Mouse (Mus musculus): ENCODE measurements at regions not wholly inside any gene's neighbourhood (a gene's known extent, or its start where the extent isn't known, plus 50 kb on each side); places are given as distances from the start of the nearest gene placed in this dataset.
"Not testable (repeated sequence)": the region's sequence is repeated elsewhere in the genome, so short reads cannot be mapped to it uniquely, and the experiment has no call there.

DNA sequence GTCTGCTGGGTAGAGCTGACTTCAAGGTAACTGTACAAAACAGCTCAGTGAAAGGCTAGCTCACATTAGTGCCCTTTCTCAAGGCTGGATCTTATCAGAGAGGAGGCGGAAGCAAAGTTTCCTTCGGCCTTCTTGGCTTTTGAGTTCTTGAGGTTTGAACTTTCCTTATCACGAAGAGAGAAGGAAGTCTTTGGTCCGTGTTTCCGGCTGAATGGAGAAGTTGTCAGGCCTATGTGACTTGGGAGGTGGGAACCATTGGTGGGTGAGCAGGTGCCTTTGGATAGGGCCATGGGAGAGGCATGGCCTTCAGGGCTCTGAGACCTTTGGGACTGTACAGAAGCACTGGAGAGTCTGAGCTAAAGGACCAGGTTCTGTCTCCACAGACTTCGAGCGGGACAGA, 128.1 kb upstream of the Haao start:
- no peak overlapping the region for H3K4me3 ChIP-seq (ENCODE audit: insufficient read depth, low read length)
- no peaks in the 10 kb centered on the region; the same call in none of the 2 replicates for H3K4me1 ChIP-seq (ENCODE audit: control insufficient read depth, insufficient read depth, low read length)
- H3K27ac ChIP-seq (ENCODE audit: insufficient read depth, low read depth, low read length), result no peak overlapping the region
- TF ChIP-seq POLR2A (IDR thresholded peaks at IDR 0.05; ENCODE audit: borderline replicate concordance, low read depth, low read length), result no peak
- TF ChIP-seq CTCF (IDR thresholded peaks at IDR 0.05; ENCODE audit: low read depth, low read length), result no peak

DNA sequence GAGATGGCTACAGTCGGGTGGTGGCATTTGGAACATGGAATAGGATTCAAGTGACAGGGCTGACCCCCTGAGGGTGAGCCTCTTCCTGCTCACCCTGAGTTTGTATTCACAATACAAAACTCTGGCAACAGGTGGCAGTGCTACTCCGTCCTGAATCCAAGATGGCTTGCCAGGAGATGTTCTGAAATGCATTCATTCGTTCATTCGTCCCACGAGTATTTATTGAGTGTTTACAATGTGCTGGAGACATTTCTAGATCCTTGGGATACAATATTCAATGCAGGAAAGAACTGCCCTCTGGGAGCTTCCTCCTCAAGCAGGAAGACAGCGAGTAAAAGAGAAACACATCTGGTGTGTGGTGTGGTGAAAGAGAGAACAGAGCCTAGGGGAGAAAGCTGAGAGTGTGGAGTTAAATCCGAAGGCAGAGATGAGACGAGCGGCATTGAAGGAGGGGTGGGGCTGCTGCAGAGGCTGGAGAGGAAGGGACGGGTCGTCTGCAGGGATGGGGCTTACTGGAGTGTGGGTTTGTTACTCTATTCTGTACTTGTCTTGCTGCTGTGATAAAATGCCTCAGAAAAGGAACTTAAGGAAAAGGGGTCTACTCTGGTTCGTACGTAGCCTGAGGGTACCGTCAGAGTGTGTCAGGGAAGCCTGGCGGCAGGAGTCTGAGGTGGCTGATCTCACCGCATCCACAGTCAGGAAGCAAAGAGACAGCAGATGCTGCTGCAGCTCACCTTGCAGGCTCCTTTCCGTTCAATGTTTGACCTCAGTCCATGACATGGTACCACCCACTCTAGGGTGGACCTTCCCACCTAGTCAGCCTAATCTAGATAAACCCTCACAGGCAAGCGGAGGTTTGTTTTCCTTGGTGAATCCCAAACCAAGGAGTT, 125.9 kb upstream of the Haao start:
- no peaks in the 10 kb centered on the region; the same call in none of the 2 replicates for H3K4me1 ChIP-seq (ENCODE audit: control insufficient read depth, insufficient read depth, low read length)
- no peak overlapping the region for H3K27ac ChIP-seq (ENCODE audit: insufficient read depth, low read depth, low read length)
- TF ChIP-seq POLR2A (IDR thresholded peaks at IDR 0.05; ENCODE audit: borderline replicate concordance, low read depth, low read length), result no peak
- no peak for TF ChIP-seq CTCF (IDR thresholded peaks at IDR 0.05; ENCODE audit: low read depth, low read length)
- peak overlapping the region; percentile 27 for H3K4me3 ChIP-seq (ENCODE audit: insufficient read depth, low read length)

DNA sequence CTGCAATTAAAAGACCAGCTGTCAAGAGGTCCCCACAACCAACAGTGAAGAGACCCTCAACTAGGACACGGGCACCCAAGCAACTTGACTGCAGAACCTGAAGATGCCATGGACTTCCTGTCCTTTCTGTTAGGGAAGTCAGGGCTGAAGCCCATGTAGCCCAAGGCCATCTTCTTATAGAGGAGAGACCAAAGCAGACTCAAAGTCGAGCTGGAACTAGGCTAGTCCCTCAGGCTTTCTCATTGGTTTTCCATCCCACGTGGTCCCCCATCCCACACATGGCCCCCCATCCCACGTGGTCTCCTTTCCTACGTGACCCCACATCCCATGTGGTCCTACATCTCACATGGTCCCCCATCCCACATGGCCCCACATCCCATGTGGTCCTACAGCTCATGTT, 125.1 kb upstream of the Haao start:
- Histone ChIP-seq H3K27ac (ENCODE audit: insufficient read depth, low read depth, low read length) (no peak overlapping the region), H3K4me3 (ENCODE audit: insufficient read depth, low read length) (no peak overlapping the region), H3K4me1 (ENCODE audit: control insufficient read depth, insufficient read depth, low read length) (no peaks in the 10 kb centered on the region; the same call in none of the 2 replicates)
- TF ChIP-seq POLR2A (IDR thresholded peaks at IDR 0.05; ENCODE audit: borderline replicate concordance, low read depth, low read length) (no peak), CTCF (IDR thresholded peaks at IDR 0.05; ENCODE audit: low read depth, low read length) (no peak)

- H3K27ac ChIP-seq (ENCODE audit: insufficient read depth, low read depth, low read length), result no peak overlapping the region
- TF ChIP-seq POLR2A (IDR thresholded peaks at IDR 0.05; ENCODE audit: borderline replicate concordance, low read depth, low read length) (no peak), CTCF (IDR thresholded peaks at IDR 0.05; ENCODE audit: low read depth, low read length) (no peak)
- H3K4me3 ChIP-seq (ENCODE audit: insufficient read depth, low read length), result no peak overlapping the region
- no peaks in the 10 kb centered on the region; the same call in none of the 2 replicates for H3K4me1 ChIP-seq (ENCODE audit: control insufficient read depth, insufficient read depth, low read length)
These were observed 124.7 kb upstream of the Haao start for GRCm38 (mm10) chr17:83972470-83972869.

- Histone ChIP-seq H3K4me1 (ENCODE audit: control insufficient read depth, insufficient read depth, low read length) (no peaks in the 10 kb centered on the region; the same call in none of the 2 replicates), H3K27ac (ENCODE audit: insufficient read depth, low read depth, low read length) (no peak overlapping the region)
- TF ChIP-seq POLR2A (IDR thresholded peaks at IDR 0.05; ENCODE audit: borderline replicate concordance, low read depth, low read length) (no peak), CTCF (IDR thresholded peaks at IDR 0.05; ENCODE audit: low read depth, low read length) (no peak)
These were observed 124.3 kb upstream of the Haao start for GRCm38 (mm10) chr17:83972026-83972425.

GRCm38 (mm10) chr17:83969407-83969826, 121.7 kb upstream of the Haao start:
- TF ChIP-seq POLR2A (IDR thresholded peaks at IDR 0.05; ENCODE audit: borderline replicate concordance, low read depth, low read length) (no peak), CTCF (IDR thresholded peaks at IDR 0.05; ENCODE audit: low read depth, low read length) (no peak)
- H3K4me1 ChIP-seq (ENCODE audit: control insufficient read depth, insufficient read depth, low read length), result no peaks in the 10 kb centered on the region; the same call in 1 of the 2 replicates
- no peak overlapping the region for H3K4me3 ChIP-seq (ENCODE audit: insufficient read depth, low read length)
- no peak overlapping the region for H3K27ac ChIP-seq (ENCODE audit: insufficient read depth, low read depth, low read length)

More at GRCm38 (mm10) chr17:83972026-83972425, 124.3 kb upstream of the Haao start:
- no peak overlapping the region for H3K4me3 ChIP-seq (ENCODE audit: insufficient read depth, low read length)

DNA sequence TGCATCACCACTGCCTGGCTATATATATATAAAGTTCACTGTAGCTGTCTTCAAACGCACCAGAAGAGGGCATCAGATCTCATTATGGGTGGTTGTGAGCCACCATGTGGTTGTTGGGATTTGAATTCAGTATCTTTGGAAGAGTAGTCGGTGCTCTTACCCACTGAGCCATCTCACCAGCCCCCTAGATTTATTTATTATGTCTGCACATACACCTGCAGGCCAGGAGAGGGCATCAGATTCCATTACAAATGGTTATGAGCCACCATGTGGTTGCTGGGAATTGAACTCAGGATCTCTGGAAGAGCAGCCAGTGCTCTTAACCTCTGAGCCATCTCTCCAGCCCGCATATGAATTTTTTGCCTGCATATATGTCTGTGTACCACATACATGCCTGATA, 120.4 kb upstream of the Haao start:
- H3K4me3 ChIP-seq (ENCODE audit: insufficient read depth, low read length); H3K4me1 ChIP-seq (ENCODE audit: control insufficient read depth, insufficient read depth, low read length); H3K27ac ChIP-seq (ENCODE audit: insufficient read depth, low read depth, low read length): not testable (repeated sequence)

DNA sequence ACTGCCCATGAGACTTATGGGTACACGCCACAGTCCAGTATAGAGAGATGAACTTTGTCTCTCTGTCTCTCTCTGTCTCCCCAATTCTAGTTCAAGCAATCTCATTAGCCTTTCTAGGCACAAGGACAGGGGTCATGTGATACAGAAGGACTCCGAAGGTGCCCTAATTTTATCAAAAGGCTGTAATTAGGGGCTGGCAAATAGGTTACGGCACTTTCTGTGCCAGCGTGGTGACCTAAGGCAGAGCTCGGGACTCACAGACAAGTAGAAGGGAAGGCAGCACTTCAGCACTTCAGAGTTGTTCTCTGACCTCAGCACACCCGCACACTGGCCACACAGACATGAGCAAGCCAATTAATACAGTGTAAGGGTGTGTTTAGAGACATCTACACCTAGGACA, 119.2 kb upstream of the Haao start:
- H3K4me3 ChIP-seq (ENCODE audit: insufficient read depth, low read length), result no peak overlapping the region
- no peak overlapping the region for H3K27ac ChIP-seq (ENCODE audit: insufficient read depth, low read depth, low read length)
- H3K4me1 ChIP-seq (ENCODE audit: control insufficient read depth, insufficient read depth, low read length), result no peaks in the 10 kb centered on the region
- TF ChIP-seq CTCF (IDR thresholded peaks at IDR 0.05; ENCODE audit: low read depth, low read length) (no peak), POLR2A (IDR thresholded peaks at IDR 0.05; ENCODE audit: borderline replicate concordance, low read depth, low read length) (no peak)

- Histone ChIP-seq H3K4me1 (ENCODE audit: control insufficient read depth, insufficient read depth, low read length) (no peaks in the 10 kb centered on the region), H3K27ac (ENCODE audit: insufficient read depth, low read depth, low read length) (no peak overlapping the region), H3K4me3 (ENCODE audit: insufficient read depth, low read length) (no peak overlapping the region)
- TF ChIP-seq CTCF (IDR thresholded peaks at IDR 0.05; ENCODE audit: low read depth, low read length), result no peak
- TF ChIP-seq POLR2A (IDR thresholded peaks at IDR 0.05; ENCODE audit: borderline replicate concordance, low read depth, low read length), result no peak
These were observed 116.9 kb upstream of the Haao start for GRCm38 (mm10) chr17:83964454-83965211.

- H3K4me3 ChIP-seq (ENCODE audit: insufficient read depth, low read length), result no peak overlapping the region
- TF ChIP-seq POLR2A (IDR thresholded peaks at IDR 0.05; ENCODE audit: borderline replicate concordance, low read depth, low read length) (no peak), CTCF (IDR thresholded peaks at IDR 0.05; ENCODE audit: low read depth, low read length) (no peak)
- no peaks in the 10 kb centered on the region for H3K4me1 ChIP-seq (ENCODE audit: control insufficient read depth, insufficient read depth, low read length)
- H3K27ac ChIP-seq (ENCODE audit: insufficient read depth, low read depth, low read length), result no peak overlapping the region
These were observed 115.8 kb upstream of the Haao start for GRCm38 (mm10) chr17:83963561-83963960.
